Mouse (Mus musculus) midbrain, embryonic 16.5 days (tissue): ENCODE data around the gene Sim2. TPM values are rescaled to one million over a fixed set of nuclear protein-coding genes. Genes with fewer than 3 reads are reported as not detected.

ENCODE experiments used
- ATAC-seq: fragments of 200-750 bp; cut with Nextera tagmentation; 2 replicates; pipeline ENCODE4 v1.8.0; 2017; ENCODE audit warnings: moderate TSS enrichment
- H3K27ac ChIP-seq: fragments of 300-500 bp; sonication (generic); 2 replicates; pipeline ENCODE4 v1.5.1; 2014; ENCODE audit warnings: mild to moderate bottlenecking, low read length, mixed read lengths
- H3K27me3 ChIP-seq: fragments of 300-500 bp; sonication (generic); 2 replicates; pipeline ENCODE4 v1.6.1; 2014; ENCODE audit warnings: low read depth, low read length, mixed read lengths; ENCODE audit not compliant: control insufficient read depth, insufficient read depth
- H3K36me3 ChIP-seq: fragments of 300-500 bp; sonication (generic); 2 replicates; pipeline ENCODE4 v1.6.1; 2014; ENCODE audit warnings: mild to moderate bottlenecking, low read length, moderate library complexity, mixed read lengths; ENCODE audit not compliant: control insufficient read depth, insufficient read depth
- H3K4me1 ChIP-seq: fragments of 300-500 bp; sonication (generic); 2 replicates; pipeline ENCODE4 v1.6.1; 2014; ENCODE audit warnings: mild to moderate bottlenecking, low read length, mixed read lengths; ENCODE audit not compliant: control insufficient read depth, insufficient read depth
- H3K4me2 ChIP-seq: fragments of 300-500 bp; sonication (generic); 2 replicates; pipeline ENCODE4 v1.6.1; 2014; ENCODE audit warnings: mild to moderate bottlenecking, low read length, mixed read lengths
- H3K4me3 ChIP-seq: fragments of 300-500 bp; sonication (generic); 2 replicates; pipeline ENCODE4 v1.5.1; 2014; ENCODE audit warnings: low read depth, mild to moderate bottlenecking, low read length, moderate library complexity, mixed read lengths
- H3K9ac ChIP-seq: fragments of 300-500 bp; sonication (generic); 2 replicates; pipeline ENCODE4 v1.6.1; 2014; ENCODE audit warnings: low read depth, low read length, mixed read lengths
- H3K9me3 ChIP-seq: fragments of 300-500 bp; sonication (generic); replicated peaks from 2 replicates; pipeline ENCODE4 v1.6.1; 2014; ENCODE audit warnings: mild to moderate bottlenecking, low read length, mixed read lengths; ENCODE audit not compliant: control insufficient read depth, poor library complexity, severe bottlenecking
- WGBS: fragments of 180-500 bp; shearing (Covaris S2); extraction: QIAGEN DNeasy Blood & Tissue Kit; methylation state at CpG from one replicate; pipeline ENCODE4 v1.1.7; 2014; 5-methylcytosine and 5-hydroxymethylcytosine counted together
- microRNA-seq: library from miRNA; unstranded; fragments of <30 nt; microRNA quantifications from one replicate; pipeline ENCODE4, GENCODE M21; 2017
- polyA plus RNA-seq: library from polyadenylated mRNA; unstranded; fragments of >200 nt; fragmentation: Nextera tagmentation; extraction: Ambion mirVana; gene quantifications from 2 replicates; pipeline ENCODE4 v1.2.1, GENCODE M21; 2015

The Sim2 gene
- polyA plus RNA-seq, 1 experiment from 2014 or later, result 0.10 TPM

- no peak overlapping the region for H3K4me2 ChIP-seq
- H3K4me1 ChIP-seq, result peaks cover 4% of the 10 kb centered on the region; the same call in 1 of the 2 replicates
- WGBS, result 22% methylated on average over 5 of the region's 5 CpGs
- H3K27ac ChIP-seq, result no peak overlapping the region
- H3K9me3 ChIP-seq, result no peaks in the 10 kb centered on the region
- H3K27me3 ChIP-seq, result peaks cover 11% of the 10 kb centered on the region
- H3K4me3 ChIP-seq, result no peak overlapping the region
- no peak overlapping the region for H3K9ac ChIP-seq
- ATAC-seq, result peak; percentile 80
- H3K36me3 ChIP-seq, result no peaks in the 10 kb centered on the region
These were observed 80.2 kb downstream of the Sim2 start for GRCm38 (mm10) chr16:94164978-94165377.

- WGBS, result 93% methylated on average over 16 of the region's 16 CpGs
- ATAC-seq, result no peak
- H3K4me2 ChIP-seq, result no peak overlapping the region
- no peak overlapping the region for H3K9ac ChIP-seq
- H3K27me3 ChIP-seq, result peaks cover 37% of the 10 kb centered on the region
- H3K27ac ChIP-seq, result no peak overlapping the region
- H3K4me1 ChIP-seq, result peaks cover 4% of the 10 kb centered on the region; the same call in 1 of the 2 replicates
- no peak overlapping the region for H3K4me3 ChIP-seq
- no peaks in the 10 kb centered on the region for H3K36me3 ChIP-seq
- H3K9me3 ChIP-seq, result no peaks in the 10 kb centered on the region
These were observed 84.2 kb downstream of the Sim2 start for GRCm38 (mm10) chr16:94168655-94169545.

- Histone ChIP-seq H3K4me1 (no peaks in the 10 kb centered on the region; the same call in 1 of the 2 replicates), H3K27ac (no peak overlapping the region), H3K4me2 (no peak overlapping the region), H3K9me3 (no peaks in the 10 kb centered on the region), H3K27me3 (peaks cover 40% of the 10 kb centered on the region), H3K4me3 (no peak overlapping the region), H3K9ac (no peak overlapping the region), H3K36me3 (no peaks in the 10 kb centered on the region)
- no peak for ATAC-seq
- WGBS, result 12% methylated on average over 4 of the region's 4 CpGs
These were observed 85.5 kb downstream of the Sim2 start for GRCm38 (mm10) chr16:94170218-94170617.

GRCm38 (mm10) chr16:94173361-94173760 lies 88.6 kb downstream of the Sim2 start:
- 83% methylated on average over 1 of the region's 1 CpGs for WGBS
- Histone ChIP-seq H3K27me3 (peaks cover 52% of the 10 kb centered on the region), H3K36me3 (no peaks in the 10 kb centered on the region), H3K4me2 (no peak overlapping the region), H3K4me1 (0 out of 2 replicates have a peak, but pooled peaks cover 2% of the 10 kb centered on the region), H3K9me3 (no peaks in the 10 kb centered on the region), H3K9ac (no peak overlapping the region), H3K4me3 (no peak overlapping the region), H3K27ac (no peak overlapping the region)
- no peak for ATAC-seq

GRCm38 (mm10) chr16:94175366-94175986 lies 90.7 kb downstream of the Sim2 start:
- Histone ChIP-seq H3K4me1 (peaks cover 22% of the 10 kb centered on the region), H3K27me3 (peaks cover 44% of the 10 kb centered on the region), H3K27ac (no peak overlapping the region), H3K4me3 (no peak overlapping the region), H3K9ac (no peak overlapping the region), H3K4me2 (no peak overlapping the region), H3K9me3 (no peaks in the 10 kb centered on the region), H3K36me3 (no peaks in the 10 kb centered on the region)
- WGBS, result 88% methylated on average over 7 of the region's 7 CpGs
- ATAC-seq, result no peak

Small RNAs within 50 kb of the gene (microRNA-seq; reads per million reads assigned to microRNA genes)
- gene Gm23062, result not detected

Other genes starting within 250 kb of the Sim2 start
- gene Chaf1b, start 201.0 kb upstream of the Sim2 start, polyA plus RNA-seq, result 12.4 and 15.1 TPM in 2 replicates
- not detected in 2 replicates for gene Cldn14, start 76.1 kb upstream of the Sim2 start, polyA plus RNA-seq
- gene Hlcs, start 228.6 kb downstream of the Sim2 start, polyA plus RNA-seq, result 8.6 and 10.4 TPM in 2 replicates
- 0.46 and 1.2 TPM in 2 replicates for gene Ripply3, start 243.5 kb downstream of the Sim2 start, polyA plus RNA-seq